Mouse (Mus musculus): Measurements from ENCODE around the gene Efhd1. TPM values are rescaled to one million over a fixed set of nuclear protein-coding genes. Genes with fewer than 3 reads are reported as not detected.

Gene Efhd1
- polyA plus RNA-seq, 1 experiment from 2014 or later, result not detected

DNA sequence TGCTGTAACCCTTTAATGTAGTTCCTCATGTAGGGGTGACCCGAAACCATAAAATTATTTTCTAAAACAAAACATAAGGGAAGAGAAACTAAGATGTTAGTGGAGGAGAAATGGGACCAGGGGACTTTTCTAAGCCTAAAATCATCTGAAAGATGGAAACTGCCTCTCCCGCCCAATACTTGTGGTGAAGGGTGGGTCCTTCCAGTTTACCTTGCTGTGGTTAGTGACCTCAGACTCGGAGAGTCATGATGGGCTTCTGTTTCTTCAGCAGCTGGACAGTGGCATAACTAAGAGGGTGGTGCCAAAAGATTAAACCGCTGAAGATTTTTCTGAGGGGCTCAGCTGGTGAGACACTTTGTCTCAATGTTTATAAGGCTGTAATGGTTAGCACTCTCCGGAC is 16.1 kb downstream of the Efhd1 start:
- ATAC-seq (ENCODE audit: insufficient number of reproducible peaks, insufficient read depth, low FRiP score, low read depth), result no peak
- H3K4me3 ChIP-seq (ENCODE audit: control insufficient read depth in 1 of 2, insufficient read depth in 1 of 2, low read depth in 1 of 2, low read length in 2 of 2), result no peak overlapping the region
- H3K4me2 ChIP-seq (ENCODE audit: low read length), result no peak overlapping the region
- no peaks in the 10 kb centered on the region for H3K27me3 ChIP-seq (ENCODE audit: control insufficient read depth, insufficient read depth, low read length)
- H3K9me3 ChIP-seq (ENCODE audit: control insufficient read depth, low read length), result no peaks in the 10 kb centered on the region
- no peak overlapping the region for H3K27ac ChIP-seq (replicated peaks in 1 of 2; ENCODE audit: control insufficient read depth in 1 of 2, insufficient read depth in 1 of 2, low read depth in 2 of 2, low read length in 2 of 2)
- H3K36me3 ChIP-seq (ENCODE audit: control insufficient read depth, insufficient read depth, low read length), result no peaks in the 10 kb centered on the region
- H3K4me1 ChIP-seq (ENCODE audit: control insufficient read depth in 2 of 2, insufficient read depth in 2 of 2, low read length in 2 of 2), result peaks cover 0 to 4% of the 10 kb centered on the region in 2 experiments; a peak in 1 of 4 replicates
- WGBS, result 71% methylated on average over 5 of the region's 5 CpGs
- no peak overlapping the region for H3K9ac ChIP-seq (ENCODE audit: low read length)

GRCm38 (mm10) chr1:87281599-87282412 is 17.6 kb downstream of the Efhd1 start:
- Histone ChIP-seq H3K4me2 (ENCODE audit: low read length) (peak overlapping the region; percentile 45), H3K4me1 (ENCODE audit: control insufficient read depth in 2 of 2, insufficient read depth in 2 of 2, low read length in 2 of 2) (peaks cover 0 to 4% of the 10 kb centered on the region in 2 experiments; a peak in 1 of 4 replicates), H3K9ac (ENCODE audit: low read length) (peak overlapping the region; percentile 47; the same call in 1 of the 2 replicates), H3K36me3 (ENCODE audit: control insufficient read depth, insufficient read depth, low read length) (no peaks in the 10 kb centered on the region), H3K27ac (replicated peaks in 1 of 2; ENCODE audit: control insufficient read depth in 1 of 2, insufficient read depth in 1 of 2, low read depth in 2 of 2, low read length in 2 of 2) (no peak overlapping the region), H3K9me3 (ENCODE audit: control insufficient read depth, low read length) (no peaks in the 10 kb centered on the region), H3K4me3 (ENCODE audit: control insufficient read depth in 1 of 2, insufficient read depth in 1 of 2, low read depth in 1 of 2, low read length in 2 of 2) (peak overlapping the region; percentile 1 to 17; a peak in 2 of 4 replicates), H3K27me3 (ENCODE audit: control insufficient read depth, insufficient read depth, low read length) (no peaks in the 10 kb centered on the region)
- ATAC-seq (ENCODE audit: insufficient number of reproducible peaks, insufficient read depth, low FRiP score, low read depth), result no peak
- 28% methylated on average over 20 of the region's 20 CpGs for WGBS

GRCm38 (mm10) chr1:87282413-87282788 is 18.2 kb downstream of the Efhd1 start:
- Histone ChIP-seq H3K27ac (replicated peaks in 1 of 2; ENCODE audit: control insufficient read depth in 1 of 2, insufficient read depth in 1 of 2, low read depth in 2 of 2, low read length in 2 of 2) (no peak overlapping the region), H3K4me2 (ENCODE audit: low read length) (no peak overlapping the region), H3K9me3 (ENCODE audit: control insufficient read depth, low read length) (no peaks in the 10 kb centered on the region), H3K4me3 (ENCODE audit: control insufficient read depth in 1 of 2, insufficient read depth in 1 of 2, low read depth in 1 of 2, low read length in 2 of 2) (no peak overlapping the region), H3K9ac (ENCODE audit: low read length) (no peak overlapping the region), H3K36me3 (ENCODE audit: control insufficient read depth, insufficient read depth, low read length) (no peaks in the 10 kb centered on the region), H3K4me1 (ENCODE audit: control insufficient read depth in 2 of 2, insufficient read depth in 2 of 2, low read length in 2 of 2) (peaks cover 0 to 4% of the 10 kb centered on the region in 2 experiments; a peak in 1 of 4 replicates), H3K27me3 (ENCODE audit: control insufficient read depth, insufficient read depth, low read length) (no peaks in the 10 kb centered on the region)
- WGBS, result 68% methylated on average over 6 of the region's 6 CpGs
- ATAC-seq (ENCODE audit: insufficient number of reproducible peaks, insufficient read depth, low FRiP score, low read depth), result no peak

DNA sequence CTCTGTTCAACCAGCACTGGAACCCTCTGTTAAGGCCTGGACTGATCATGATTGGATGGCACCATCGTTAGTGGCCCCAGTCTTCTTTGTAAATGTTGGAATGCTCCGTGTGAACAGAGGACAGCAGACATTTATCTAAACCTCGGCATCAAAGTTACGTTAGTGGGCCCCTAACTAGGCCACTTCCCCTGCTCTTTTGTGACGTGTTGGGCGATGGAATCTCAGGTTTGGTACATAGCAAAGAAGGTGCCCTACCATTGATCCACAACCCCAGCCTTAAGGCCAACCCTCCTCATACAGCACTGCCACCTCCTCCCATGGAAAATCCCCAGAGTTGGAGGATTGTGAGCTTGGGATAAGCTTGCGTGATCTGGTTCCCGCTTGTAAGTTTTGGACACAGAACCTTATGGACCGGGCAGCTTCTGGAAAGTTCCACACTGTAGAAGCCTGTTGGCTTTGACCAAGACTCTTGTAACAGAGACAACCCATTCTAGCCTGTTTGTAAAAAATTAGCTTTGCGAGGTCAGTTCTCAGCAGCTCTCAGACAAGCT is 19.3 kb downstream of the Efhd1 start:
- Histone ChIP-seq H3K9me3 (ENCODE audit: control insufficient read depth, low read length) (no peaks in the 10 kb centered on the region), H3K27ac (replicated peaks in 1 of 2; ENCODE audit: control insufficient read depth in 1 of 2, insufficient read depth in 1 of 2, low read depth in 2 of 2, low read length in 2 of 2) (no peak overlapping the region), H3K36me3 (ENCODE audit: control insufficient read depth, insufficient read depth, low read length) (no peaks in the 10 kb centered on the region), H3K27me3 (ENCODE audit: control insufficient read depth, insufficient read depth, low read length) (no peaks in the 10 kb centered on the region), H3K4me3 (ENCODE audit: control insufficient read depth in 1 of 2, insufficient read depth in 1 of 2, low read depth in 1 of 2, low read length in 2 of 2) (no peak overlapping the region), H3K4me2 (ENCODE audit: low read length) (no peak overlapping the region), H3K4me1 (ENCODE audit: control insufficient read depth in 2 of 2, insufficient read depth in 2 of 2, low read length in 2 of 2) (peaks cover 0 to 4% of the 10 kb centered on the region in 2 experiments; a peak in 1 of 4 replicates), H3K9ac (ENCODE audit: low read length) (no peak overlapping the region)
- 77% methylated on average over 10 of the region's 10 CpGs for WGBS
- no peak for ATAC-seq (ENCODE audit: insufficient number of reproducible peaks, insufficient read depth, low FRiP score, low read depth)

GRCm38 (mm10) chr1:87287105-87287504 is 22.9 kb downstream of the Efhd1 start:
- Histone ChIP-seq H3K9ac (ENCODE audit: low read length) (no peak overlapping the region), H3K4me3 (ENCODE audit: control insufficient read depth in 1 of 2, insufficient read depth in 1 of 2, low read depth in 1 of 2, low read length in 2 of 2) (no peak overlapping the region), H3K27me3 (ENCODE audit: control insufficient read depth, insufficient read depth, low read length) (no peaks in the 10 kb centered on the region), H3K9me3 (ENCODE audit: control insufficient read depth, low read length) (no peaks in the 10 kb centered on the region), H3K27ac (replicated peaks in 1 of 2; ENCODE audit: control insufficient read depth in 1 of 2, insufficient read depth in 1 of 2, low read depth in 2 of 2, low read length in 2 of 2) (no peak overlapping the region), H3K4me1 (ENCODE audit: control insufficient read depth in 2 of 2, insufficient read depth in 2 of 2, low read length in 2 of 2) (no peaks in the 10 kb centered on the region), H3K36me3 (ENCODE audit: control insufficient read depth, insufficient read depth, low read length) (no peaks in the 10 kb centered on the region), H3K4me2 (ENCODE audit: low read length) (no peak overlapping the region)
- 73% methylated on average over 2 of the region's 2 CpGs for WGBS
- no peak for ATAC-seq (ENCODE audit: insufficient number of reproducible peaks, insufficient read depth, low FRiP score, low read depth)

- Histone ChIP-seq H3K9me3 (ENCODE audit: control insufficient read depth, low read length) (no peaks in the 10 kb centered on the region), H3K4me1 (ENCODE audit: control insufficient read depth in 2 of 2, insufficient read depth in 2 of 2, low read length in 2 of 2) (peaks cover 0 to 2% of the 10 kb centered on the region in 2 experiments; a peak in 1 of 4 replicates), H3K4me3 (ENCODE audit: control insufficient read depth in 1 of 2, insufficient read depth in 1 of 2, low read depth in 1 of 2, low read length in 2 of 2) (no peak overlapping the region), H3K27me3 (ENCODE audit: control insufficient read depth, insufficient read depth, low read length) (no peaks in the 10 kb centered on the region), H3K36me3 (ENCODE audit: control insufficient read depth, insufficient read depth, low read length) (no peaks in the 10 kb centered on the region), H3K4me2 (ENCODE audit: low read length) (no peak overlapping the region), H3K27ac (replicated peaks in 1 of 2; ENCODE audit: control insufficient read depth in 1 of 2, insufficient read depth in 1 of 2, low read depth in 2 of 2, low read length in 2 of 2) (no peak overlapping the region), H3K9ac (ENCODE audit: low read length) (no peak overlapping the region)
- WGBS, result 59% methylated on average over 8 of the region's 8 CpGs
- no peak for ATAC-seq (ENCODE audit: insufficient number of reproducible peaks, insufficient read depth, low FRiP score, low read depth)
Observed at GRCm38 (mm10) chr1:87291416-87291815, 27.3 kb downstream of the Efhd1 start.

DNA sequence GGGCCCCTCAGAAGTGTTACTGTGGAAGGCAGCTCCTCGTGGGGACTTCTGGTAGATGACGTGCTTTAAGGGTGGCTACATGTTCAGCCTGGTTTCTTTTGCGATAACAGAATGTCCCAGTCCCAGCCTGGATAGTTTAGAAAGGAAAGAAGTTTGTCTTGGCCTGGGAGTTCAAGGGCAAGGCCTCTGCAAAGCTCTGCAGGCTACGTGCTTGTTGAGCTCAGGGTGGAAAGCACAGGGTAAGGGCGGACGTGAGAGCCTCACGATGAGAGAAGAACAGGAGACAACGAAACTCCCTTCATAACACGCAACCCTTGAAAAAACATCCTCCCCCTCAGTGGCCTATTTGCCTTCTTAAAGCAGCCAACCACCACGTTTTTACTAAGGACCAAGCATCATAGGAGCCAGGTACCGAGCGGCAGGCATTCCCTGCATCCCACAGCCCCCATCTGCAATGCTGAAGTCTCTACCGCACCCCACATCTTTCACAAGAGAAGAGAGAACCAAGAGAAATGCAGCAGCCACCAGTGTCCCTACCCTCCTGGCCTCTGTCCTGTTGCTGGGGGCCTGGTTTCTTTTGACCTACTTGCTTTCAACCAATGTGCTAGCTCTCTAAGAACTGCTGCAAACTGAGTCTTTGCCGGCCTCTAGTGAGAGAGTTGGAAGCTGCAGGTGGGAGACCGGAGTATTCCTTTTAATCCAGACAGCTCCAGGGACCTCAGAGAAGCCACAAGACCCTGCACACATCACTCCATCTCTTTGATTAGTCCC is 28.4 kb downstream of the Efhd1 start:
- no peak overlapping the region for H3K4me2 ChIP-seq (ENCODE audit: low read length)
- H3K27ac ChIP-seq (replicated peaks in 1 of 2; ENCODE audit: control insufficient read depth in 1 of 2, insufficient read depth in 1 of 2, low read depth in 2 of 2, low read length in 2 of 2), result no peak overlapping the region
- WGBS, result 53% methylated on average over 15 of the region's 15 CpGs
- no peak overlapping the region for H3K4me3 ChIP-seq (ENCODE audit: control insufficient read depth in 1 of 2, insufficient read depth in 1 of 2, low read depth in 1 of 2, low read length in 2 of 2)
- no peaks in the 10 kb centered on the region for H3K27me3 ChIP-seq (ENCODE audit: control insufficient read depth, insufficient read depth, low read length)
- no peaks in the 10 kb centered on the region for H3K9me3 ChIP-seq (ENCODE audit: control insufficient read depth, low read length)
- H3K9ac ChIP-seq (ENCODE audit: low read length), result no peak overlapping the region
- peaks cover 0 to 2% of the 10 kb centered on the region in 2 experiments; a peak in 1 of 4 replicates for H3K4me1 ChIP-seq (ENCODE audit: control insufficient read depth in 2 of 2, insufficient read depth in 2 of 2, low read length in 2 of 2)
- ATAC-seq (ENCODE audit: insufficient number of reproducible peaks, insufficient read depth, low FRiP score, low read depth), result no peak; the same call in 1 of the 2 replicates
- H3K36me3 ChIP-seq (ENCODE audit: control insufficient read depth, insufficient read depth, low read length), result no peaks in the 10 kb centered on the region
